Mouse (Mus musculus) heart, adult 2 months (tissue): ENCODE measurements around the gene Prrc2a.

Experiments
- CTCF ChIP-seq: fragments of 200-600 bp; IDR thresholded peaks from 2 replicates; pipeline ENCODE4 v1.8.1; 2022; ENCODE audit warnings: antibody characterized with exemption, mild to moderate bottlenecking, moderate library complexity
- POLR2A ChIP-seq: fragments of 200-500 bp; IDR thresholded peaks from 2 replicates; pipeline ENCODE4 v1.6.1; 2011; ENCODE audit warnings: mild to moderate bottlenecking, low read depth, low read length, control low read depth; ENCODE audit not compliant: insufficient read depth

DNA sequence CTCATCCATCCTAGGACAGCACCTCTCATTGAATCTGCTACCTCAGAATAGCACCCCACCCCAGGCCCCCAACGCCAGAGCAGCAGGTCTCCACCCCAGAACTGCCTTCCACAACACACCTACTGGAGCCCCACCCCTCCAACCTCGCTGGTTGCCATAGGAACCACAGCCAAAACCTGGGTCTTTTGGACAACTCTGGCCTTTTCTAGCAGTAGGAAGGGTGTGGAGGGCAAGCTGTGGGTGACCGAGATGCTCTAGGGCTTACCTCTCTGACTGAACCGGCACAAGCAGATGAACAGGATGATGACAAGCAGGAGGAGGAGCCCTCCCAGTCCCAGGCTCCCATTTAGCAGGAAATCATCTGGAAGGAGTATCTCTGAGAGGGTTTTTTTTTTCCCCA, 22.0 kb upstream of the Prrc2a start:
- no peak for TF ChIP-seq CTCF
- peak; percentile 23; the same call in 1 of the 2 replicates for TF ChIP-seq POLR2A
